Mouse (Mus musculus) spleen, adult 2 months (tissue): Measurements from ENCODE around the gene Commd1. TPM values are rescaled to one million over a fixed set of nuclear protein-coding genes. Genes with fewer than 3 reads are reported as not detected.

Experiments
- DNase-seq, 2 experiments: peaks; one replicate each; pipeline versions ENCODE4 v3.0.0 to v3.0.0-alpha.2; 2012 to 2021; ENCODE audit warnings: low spot score in 2 of 2, low read depth in 1 of 2
- H3K27ac ChIP-seq: fragments of 200-500 bp; 2 replicates; pipeline ENCODE4 v1.5.1; 2012; ENCODE audit warnings: low read length, inconsistent platforms; ENCODE audit not compliant: insufficient read depth
- H3K27me3 ChIP-seq: fragments of 200-500 bp; 2 replicates; pipeline ENCODE4 v1.6.1; 2012; ENCODE audit warnings: mild to moderate bottlenecking, moderate library complexity, low read length, inconsistent platforms; ENCODE audit not compliant: control insufficient read depth, insufficient read depth
- H3K36me3 ChIP-seq: fragments of 200-500 bp; 2 replicates; pipeline ENCODE4 v1.6.1; 2012; ENCODE audit warnings: mild to moderate bottlenecking, low read length, inconsistent platforms; ENCODE audit not compliant: control insufficient read depth, insufficient read depth
- H3K4me1 ChIP-seq: fragments of 200-500 bp; 2 replicates; pipeline ENCODE4 v1.6.1; 2011; ENCODE audit warnings: inconsistent platforms; ENCODE audit not compliant: control insufficient read depth, insufficient read depth, insufficient read length
- H3K4me3 ChIP-seq: fragments of 200-500 bp; 2 replicates; pipeline ENCODE4 v1.5.1; 2011; ENCODE audit warnings: mild to moderate bottlenecking, inconsistent platforms; ENCODE audit not compliant: insufficient read depth, insufficient read length; ENCODE audit errors: extremely low read depth
- CTCF ChIP-seq: fragments of 200-500 bp; IDR thresholded peaks from 2 replicates; pipeline ENCODE4 v1.5.1; 2011; ENCODE audit warnings: mild to moderate bottlenecking, inconsistent platforms; ENCODE audit not compliant: insufficient read depth, insufficient read length, insufficient replicate concordance; ENCODE audit errors: extremely low read depth
- POLR2A ChIP-seq: fragments of 200-500 bp; IDR thresholded peaks from 2 replicates; pipeline ENCODE4 v1.6.1; 2011; ENCODE audit warnings: low read depth, low read length, inconsistent platforms
- WGBS: fragments of 180-500 bp; shearing (Covaris S2); methylation state at CpG from one replicate; pipeline ENCODE4 v1.1.7; 2018; 5-methylcytosine and 5-hydroxymethylcytosine counted together
- polyA plus RNA-seq: library from polyadenylated mRNA; depleted of rRNA; stranded (reverse); fragments of >200 nt; gene quantifications from 2 replicates; pipeline ENCODE4 v1.2.3, GENCODE M21; 2012

Commd1 gene
- polyA plus RNA-seq, 1 experiment: 5.4 TPM

DNA sequence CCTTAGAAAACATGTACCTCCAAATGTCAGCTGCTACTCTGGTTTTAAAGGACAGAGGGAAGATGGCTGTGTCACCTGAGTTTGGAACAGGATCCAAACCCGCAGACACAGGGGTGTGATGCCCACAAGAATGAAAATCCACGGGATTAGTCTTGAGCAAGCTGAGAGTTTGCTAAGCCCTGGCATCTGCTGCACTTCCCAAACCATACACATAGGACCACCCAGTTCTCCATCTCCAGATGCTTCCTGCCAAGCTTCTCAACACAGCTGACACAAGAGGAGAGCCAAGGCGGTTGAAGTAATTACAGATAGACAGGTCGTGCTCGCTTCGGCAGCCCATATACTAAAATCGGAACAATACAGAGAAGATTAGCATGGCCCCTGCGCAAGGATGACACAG lies 113.6 kb downstream of the Commd1 start:
- H3K36me3 ChIP-seq: no peaks in the 10 kb centered on the region
- no peak overlapping the region for H3K4me3 ChIP-seq
- WGBS: 77% methylated on average over 8 of the region's 8 CpGs
- no peaks in the 10 kb centered on the region for H3K27me3 ChIP-seq
- H3K27ac ChIP-seq: no peak overlapping the region
- H3K4me1 ChIP-seq: peaks cover 16% of the 10 kb centered on the region
- TF ChIP-seq CTCF (no peak), POLR2A (no peak)
- DNase-seq: no peak

DNA sequence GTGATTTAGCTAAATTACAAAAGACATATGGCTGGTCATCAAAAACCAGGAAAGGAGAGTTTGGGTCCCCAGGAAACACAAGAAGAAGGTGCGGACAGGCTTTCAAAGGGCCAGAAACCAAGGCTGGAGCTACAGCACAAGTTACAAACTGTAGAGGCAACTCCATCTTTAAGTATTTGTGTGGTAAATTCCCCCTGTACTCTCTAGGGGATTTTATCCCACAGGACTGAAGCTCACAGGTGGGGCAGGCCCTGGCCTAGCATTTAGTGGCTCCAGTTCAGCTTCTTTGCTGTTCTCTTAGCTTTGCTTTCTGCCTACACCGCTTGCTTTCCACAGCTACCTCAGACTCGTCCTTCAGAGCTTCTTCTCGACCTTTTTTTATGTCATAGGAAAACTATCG lies 114.5 kb downstream of the Commd1 start:
- DNase-seq: no peak
- no peak overlapping the region for H3K4me3 ChIP-seq
- H3K4me1 ChIP-seq: peaks cover 13% of the 10 kb centered on the region
- H3K36me3 ChIP-seq: no peaks in the 10 kb centered on the region
- WGBS: 83% methylated on average over 5 of the region's 5 CpGs
- TF ChIP-seq POLR2A: no peak
- TF ChIP-seq CTCF: no peak
- H3K27me3 ChIP-seq: no peaks in the 10 kb centered on the region
- no peak overlapping the region for H3K27ac ChIP-seq

DNA sequence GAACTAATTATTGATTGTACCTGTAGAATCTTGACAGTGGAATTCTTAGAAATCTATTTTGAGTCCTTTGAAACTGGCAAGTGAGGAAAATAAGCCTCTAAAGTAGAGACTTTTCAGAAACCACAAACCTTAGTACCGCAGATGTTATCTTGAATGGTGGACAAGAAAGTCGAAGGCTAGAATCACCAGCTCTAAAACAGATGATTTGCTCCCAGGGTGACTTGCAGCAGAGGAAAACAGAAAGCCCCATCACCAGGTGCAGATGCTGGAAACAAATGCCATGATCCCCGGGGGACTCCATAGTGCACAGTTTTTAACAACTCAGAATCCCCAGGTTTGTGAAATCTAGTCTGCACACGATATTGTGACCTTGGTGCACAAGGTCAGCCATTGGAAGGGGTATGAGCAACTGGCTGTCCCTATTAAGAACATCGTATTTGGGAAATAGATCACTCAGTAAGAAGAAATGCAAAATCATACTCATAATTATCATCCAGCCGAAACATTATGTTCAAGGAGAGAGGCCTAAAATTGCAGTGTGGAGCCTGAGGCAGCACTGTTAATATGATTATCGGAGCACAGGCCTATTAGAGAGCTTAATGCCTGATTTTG lies 116.4 kb downstream of the Commd1 start:
- no peak overlapping the region for H3K27ac ChIP-seq
- H3K4me3 ChIP-seq: no peak overlapping the region
- peaks cover 2% of the 10 kb centered on the region; the same call in 1 of the 2 replicates for H3K4me1 ChIP-seq
- TF ChIP-seq POLR2A: no peak
- TF ChIP-seq CTCF: no peak
- WGBS: 44% methylated on average over 7 of the region's 7 CpGs
- H3K36me3 ChIP-seq: no peaks in the 10 kb centered on the region
- H3K27me3 ChIP-seq: no peaks in the 10 kb centered on the region
- no peak for DNase-seq

DNA sequence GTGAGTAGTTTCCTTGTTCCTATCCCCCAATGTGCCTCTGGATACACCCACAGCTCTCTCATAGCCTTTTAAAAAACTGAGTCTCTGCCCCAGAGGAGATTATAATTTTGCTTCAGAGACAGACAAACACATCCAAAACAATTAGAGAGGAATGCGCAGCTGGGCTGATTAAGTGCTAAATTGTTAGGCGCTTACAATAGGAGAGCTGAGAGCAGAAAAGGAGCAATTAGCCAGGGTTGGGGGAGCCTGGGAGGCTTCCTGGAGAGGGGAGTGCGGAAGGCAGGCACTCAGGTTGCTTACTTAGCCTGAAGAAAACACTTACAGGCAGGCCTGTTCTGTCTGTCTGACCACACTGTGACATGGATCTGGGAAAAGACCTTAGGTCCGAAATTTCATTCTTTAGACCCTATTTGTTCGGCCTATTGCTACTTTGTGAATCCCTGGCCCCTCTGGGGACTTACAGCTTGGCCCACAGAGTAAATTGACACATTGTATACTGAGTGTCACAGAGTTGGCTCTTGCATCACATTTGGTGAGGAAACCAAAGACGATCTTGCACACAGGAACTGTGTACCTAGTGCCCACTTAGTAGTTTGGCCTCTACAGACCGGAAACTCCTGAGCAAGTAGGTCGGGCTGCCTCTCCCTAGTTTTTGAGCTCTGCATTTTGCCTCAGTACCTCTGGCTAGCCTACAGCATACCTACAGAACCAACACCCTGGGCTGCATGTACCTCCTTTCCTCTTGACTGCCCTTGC lies 117.7 kb downstream of the Commd1 start:
- no peak overlapping the region for H3K4me3 ChIP-seq
- H3K27me3 ChIP-seq: no peaks in the 10 kb centered on the region
- peaks cover 4% of the 10 kb centered on the region; the same call in 1 of the 2 replicates for H3K4me1 ChIP-seq
- no peaks in the 10 kb centered on the region for H3K36me3 ChIP-seq
- DNase-seq: no peak
- WGBS: 85% methylated on average over 8 of the region's 8 CpGs
- TF ChIP-seq CTCF (no peak), POLR2A (no peak)
- H3K27ac ChIP-seq: no peak overlapping the region

DNA sequence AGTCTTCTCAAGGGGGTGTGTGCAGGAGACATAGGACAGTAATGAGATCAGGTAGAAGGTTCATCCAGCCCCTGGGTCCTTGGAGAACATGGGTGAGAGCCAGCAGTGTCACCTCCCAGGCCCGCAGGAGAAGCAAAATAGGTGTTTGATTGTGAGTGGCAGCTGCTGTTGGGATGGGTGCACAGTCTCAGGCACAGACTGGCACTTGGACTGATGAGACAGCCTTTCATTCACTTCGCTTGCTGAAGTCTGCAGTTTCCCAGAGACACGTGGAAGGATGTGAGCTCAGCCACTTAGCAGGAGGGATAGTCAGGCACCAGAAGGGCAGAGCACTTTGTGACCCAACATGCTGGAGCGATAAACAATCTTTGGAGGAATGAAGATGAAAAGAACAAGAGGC lies 118.6 kb downstream of the Commd1 start:
- Histone ChIP-seq H3K4me3 (no peak overlapping the region), H3K4me1 (peaks cover 4% of the 10 kb centered on the region; the same call in 1 of the 2 replicates), H3K36me3 (no peaks in the 10 kb centered on the region), H3K27me3 (no peaks in the 10 kb centered on the region), H3K27ac (no peak overlapping the region)
- TF ChIP-seq POLR2A (no peak), CTCF (no peak)
- DNase-seq: no peak
- WGBS: 85% methylated on average over 4 of the region's 4 CpGs

DNA sequence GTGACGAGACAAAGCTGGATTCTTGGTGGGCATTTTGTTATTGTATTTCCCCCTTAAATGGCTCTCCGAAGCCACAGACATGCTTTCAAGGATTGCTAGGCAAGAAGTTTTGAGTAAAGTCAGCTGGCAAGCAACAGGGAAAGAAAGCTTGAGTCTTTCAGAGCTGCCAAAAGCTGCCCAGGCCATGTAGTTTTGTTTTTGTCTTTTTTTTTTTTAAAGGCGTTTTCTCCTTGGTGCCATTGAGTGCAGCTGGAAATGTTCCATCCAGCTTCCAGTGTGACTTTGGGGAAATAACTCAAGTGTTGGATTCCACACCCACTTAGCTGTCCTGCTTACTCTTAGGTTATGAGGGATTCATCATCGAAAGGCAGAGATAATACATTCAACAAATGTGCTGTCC lies 120.9 kb downstream of the Commd1 start:
- no peak for TF ChIP-seq CTCF
- TF ChIP-seq POLR2A: no peak
- Histone ChIP-seq H3K36me3 (no peaks in the 10 kb centered on the region), H3K27me3 (no peaks in the 10 kb centered on the region), H3K4me3 (no peak overlapping the region), H3K4me1 (peaks cover 4% of the 10 kb centered on the region; the same call in 1 of the 2 replicates), H3K27ac (no peak overlapping the region)
- no peak for DNase-seq
- 95% methylated on average over 4 of the region's 4 CpGs for WGBS
